Mouse (Mus musculus): ENCODE data around the gene Ccl17. TPM values are rescaled to one million over a fixed set of nuclear protein-coding genes. Genes with fewer than 3 reads are reported as not detected.

Ccl17 gene
- total RNA-seq, 2 experiments from 2014 or later, result not detected

DNA sequence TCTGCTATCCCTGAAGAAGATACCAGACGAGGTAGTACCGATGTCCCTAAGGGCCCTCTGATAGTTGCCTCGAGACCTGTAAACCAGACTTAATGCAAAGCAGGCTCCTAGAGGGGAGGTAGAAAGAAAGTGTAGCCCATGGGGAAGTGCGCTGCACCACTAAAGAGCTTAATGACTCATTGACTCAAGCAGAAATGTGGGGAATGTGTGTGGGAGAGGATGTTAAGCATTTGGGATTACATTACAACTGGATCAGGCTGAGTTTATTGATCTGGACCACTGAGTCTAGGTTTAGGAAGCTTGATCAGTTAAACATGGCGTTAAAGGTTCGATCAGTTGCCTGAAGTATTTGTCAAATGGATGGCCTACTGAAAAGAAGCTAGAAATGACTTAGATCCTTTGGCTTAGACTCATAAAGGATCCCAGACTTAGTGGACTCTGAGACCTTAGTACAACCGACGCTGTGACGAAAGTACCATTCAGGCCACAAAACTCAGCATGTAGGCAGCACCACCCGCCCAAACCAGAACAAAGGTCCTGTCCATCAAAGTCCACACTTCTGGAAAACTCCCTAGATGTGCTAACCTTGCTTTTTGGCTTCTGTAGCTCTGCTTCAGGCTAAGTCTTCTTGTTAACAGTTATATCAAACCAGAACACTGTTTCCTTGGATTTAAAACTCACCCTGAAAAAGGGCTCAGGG, 20.8 kb upstream of the Ccl17 start:
- no peak for DNase-seq

- no peak for DNase-seq
These were observed 15.9 kb upstream of the Ccl17 start for GRCm38 (mm10) chr8:94794368-94794767.

- no peak for DNase-seq
These were observed 15.5 kb upstream of the Ccl17 start for GRCm38 (mm10) chr8:94794782-94795181.

DNA sequence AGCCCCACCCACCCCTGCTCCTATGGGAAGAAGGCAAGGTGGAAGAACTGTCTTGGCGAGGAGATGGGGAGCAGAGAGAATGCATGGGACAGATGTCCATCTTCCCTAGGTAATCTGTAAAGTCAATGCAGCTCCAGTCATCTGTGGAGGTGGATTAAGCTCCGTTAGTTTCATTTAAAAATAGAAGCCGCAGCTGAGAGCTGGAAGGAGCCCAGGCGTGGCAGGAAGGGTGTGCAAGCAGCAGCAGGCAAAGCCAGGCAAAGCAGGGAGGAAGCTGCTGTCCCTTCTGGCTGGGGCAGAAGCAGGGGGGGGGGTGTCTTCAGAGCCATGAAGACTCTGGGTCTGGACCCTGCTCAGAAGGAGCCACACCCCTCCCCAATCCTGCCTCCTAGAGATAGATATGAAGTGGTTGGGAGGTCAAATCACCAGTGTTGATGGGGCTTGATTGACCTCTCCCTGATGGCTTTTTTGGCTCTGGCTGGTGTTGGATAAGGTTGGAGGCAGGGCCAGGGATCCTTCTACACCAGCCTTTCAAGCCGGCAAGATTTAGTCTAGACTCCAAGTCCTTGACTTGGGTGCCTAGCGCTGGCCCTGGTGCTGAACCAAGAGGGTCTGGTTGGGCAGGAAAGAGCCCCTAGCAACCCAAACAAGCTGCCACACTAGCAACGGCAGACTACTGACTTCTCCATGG, 9.8 kb upstream of the Ccl17 start:
- no peak for DNase-seq

DNA sequence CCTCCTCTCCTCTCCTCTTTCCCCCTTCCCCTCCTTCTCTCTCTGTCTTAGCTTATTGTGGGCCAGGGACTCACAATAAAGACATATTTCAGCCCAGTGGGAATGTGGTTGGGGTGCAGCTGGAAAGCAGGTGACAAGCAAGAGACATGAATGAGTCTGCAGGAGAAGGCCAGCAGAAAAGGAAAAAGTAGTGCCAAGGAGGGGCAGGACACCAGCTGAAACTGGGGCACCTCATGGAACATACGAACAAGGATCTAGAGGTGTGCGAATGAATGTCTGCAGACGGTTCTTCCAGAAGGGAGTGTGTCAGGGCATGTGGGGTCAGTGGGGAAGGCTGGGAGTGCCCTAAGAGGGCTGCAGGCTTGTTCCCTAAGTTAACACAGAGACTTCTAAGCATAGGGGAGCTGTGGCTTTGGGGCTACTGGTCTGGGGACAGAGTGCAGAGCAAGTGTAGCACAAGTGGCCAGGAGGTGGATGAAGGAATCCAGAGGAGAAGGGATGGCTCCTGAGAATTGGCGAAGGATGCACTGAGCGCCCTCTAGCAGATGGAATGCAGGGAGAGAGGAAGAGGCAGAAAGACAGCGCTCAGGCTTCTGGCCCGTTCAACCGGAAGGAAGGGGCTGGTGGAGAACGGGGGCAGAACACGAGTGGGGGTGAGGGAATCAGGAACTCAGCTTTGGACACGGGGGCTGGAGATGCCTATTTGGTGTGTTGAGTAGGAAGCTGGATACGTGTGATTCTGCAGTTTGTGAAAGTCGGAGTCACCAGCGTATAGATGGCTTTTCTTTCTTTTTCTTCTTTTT, 8.8 kb upstream of the Ccl17 start:
- DNase-seq, result no peak

DNA sequence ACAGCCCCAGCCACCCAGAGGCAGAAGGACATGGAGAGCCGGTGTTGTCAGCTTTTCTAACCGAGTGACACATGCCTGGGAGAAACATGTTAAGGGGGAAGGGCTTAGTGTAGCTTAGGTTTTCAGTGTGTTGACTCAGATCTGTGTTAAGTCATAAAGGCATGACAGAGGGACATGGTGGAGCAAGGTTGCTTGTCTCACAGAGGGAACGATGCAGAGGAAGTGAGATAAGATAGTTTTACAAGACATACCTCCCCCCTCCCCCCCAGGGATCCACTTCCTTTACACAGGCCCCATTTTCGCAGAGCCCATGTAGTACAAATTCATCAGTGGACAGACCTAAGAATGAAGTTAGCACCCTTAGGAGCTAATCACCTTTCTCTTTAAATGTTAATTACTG, 7.9 kb upstream of the Ccl17 start:
- no peak for DNase-seq

- DNase-seq, result no peak
These were observed 6.7 kb upstream of the Ccl17 start for GRCm38 (mm10) chr8:94803551-94803950.

GRCm38 (mm10) chr8:94804546-94805340, 5.5 kb upstream of the Ccl17 start:
- DNase-seq, result no peak

GRCm38 (mm10) chr8:94805811-94806210, 4.4 kb upstream of the Ccl17 start:
- DNase-seq, result no peak

- DNase-seq, result no peak
These were observed 2.7 kb upstream of the Ccl17 start for GRCm38 (mm10) chr8:94807506-94807905.

DNA sequence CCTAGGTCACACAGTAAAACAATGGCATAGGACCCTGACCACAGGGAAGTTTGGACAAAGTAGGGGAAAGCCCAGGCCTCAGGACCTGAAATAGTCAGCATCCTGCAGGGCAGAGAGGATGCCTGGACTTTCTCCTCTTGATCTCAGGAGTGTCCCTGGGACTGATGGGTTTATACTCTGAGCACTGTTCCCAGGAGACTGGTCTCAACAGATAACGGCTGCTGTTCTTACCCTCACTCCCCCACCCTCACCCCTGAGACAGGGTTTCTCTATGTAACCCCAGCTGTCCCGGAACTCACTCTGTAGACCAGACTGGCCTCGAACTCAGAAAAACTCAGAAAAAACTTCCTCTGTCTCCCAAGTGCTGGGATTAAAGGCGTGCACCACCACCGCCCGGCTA, 1.9 kb upstream of the Ccl17 start:
- DNase-seq, result no peak

DNA sequence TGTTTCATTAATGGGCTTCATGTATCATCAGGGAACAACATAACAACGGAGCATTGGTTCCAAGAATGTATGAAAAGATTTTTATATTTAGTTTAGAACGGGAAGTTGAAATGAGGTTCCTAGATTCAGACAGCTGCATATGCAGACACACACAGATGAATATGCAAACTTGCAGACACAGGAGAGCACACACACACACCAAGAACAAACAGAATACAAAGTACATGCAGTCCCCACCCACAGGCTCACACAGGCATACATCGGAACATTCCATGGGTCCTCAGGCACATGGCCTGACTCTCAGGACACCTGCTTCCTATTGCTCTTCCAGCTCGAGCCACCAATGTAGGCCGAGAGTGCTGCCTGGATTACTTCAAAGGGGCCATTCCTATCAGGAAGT, 602 bp downstream of the Ccl17 start:
- DNase-seq, result no peak

GRCm38 (mm10) chr8:94811654-94812053, 1.4 kb downstream of the Ccl17 start:
- DNase-seq, result no peak

GRCm38 (mm10) chr8:94812645-94813098, 2.4 kb downstream of the Ccl17 start:
- peak; percentile 57 for DNase-seq

DNA sequence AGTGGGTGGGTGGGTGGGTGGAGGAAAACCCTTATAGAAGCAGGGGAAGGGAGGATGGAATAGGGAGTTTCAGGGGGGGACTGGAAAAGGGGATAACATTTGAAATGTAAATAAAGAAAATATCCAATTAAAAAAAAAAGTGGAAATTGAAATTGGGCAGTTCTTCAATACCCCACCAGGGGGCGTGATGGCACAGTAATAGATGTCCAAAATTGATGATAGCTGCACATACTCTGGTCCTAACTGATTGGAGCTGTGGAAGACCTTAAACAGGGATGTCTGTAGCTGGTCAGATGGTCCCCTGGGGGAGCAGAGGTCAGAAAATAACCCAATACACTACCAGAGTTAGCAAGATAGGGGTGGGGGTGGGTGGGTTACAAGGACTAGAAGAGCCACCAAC, 4.3 kb downstream of the Ccl17 start:
- DNase-seq, result no peak

- no peak for DNase-seq
These were observed 7.7 kb downstream of the Ccl17 start for GRCm38 (mm10) chr8:94817933-94818332.

DNA sequence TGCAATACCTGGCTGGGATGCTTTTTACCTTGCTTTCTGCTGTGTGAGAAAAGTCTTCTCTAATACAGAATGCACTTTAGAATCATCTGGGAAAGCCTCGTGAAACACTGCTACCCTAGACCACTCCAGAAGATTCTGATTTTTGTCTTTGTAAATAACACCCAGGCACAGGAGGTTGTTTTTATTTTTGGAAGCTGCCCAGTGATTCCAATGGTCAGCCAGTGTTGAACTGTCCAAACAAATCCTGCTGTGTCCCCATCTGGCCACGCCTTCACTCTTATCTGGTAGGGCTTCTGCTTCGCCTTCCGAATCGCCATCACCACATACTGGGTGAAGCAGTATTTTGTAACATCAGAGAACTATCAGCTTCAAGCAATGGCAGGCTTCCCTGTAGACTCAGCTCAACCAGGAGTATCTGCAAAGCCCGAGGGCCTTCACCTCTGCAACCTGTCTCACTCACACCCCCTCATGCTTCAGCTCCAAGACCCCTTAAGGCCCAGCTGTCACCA, 9.5 kb downstream of the Ccl17 start:
- no peak for DNase-seq

- no peak for DNase-seq
These were observed 10.3 kb downstream of the Ccl17 start for GRCm38 (mm10) chr8:94820553-94820952.

DNA sequence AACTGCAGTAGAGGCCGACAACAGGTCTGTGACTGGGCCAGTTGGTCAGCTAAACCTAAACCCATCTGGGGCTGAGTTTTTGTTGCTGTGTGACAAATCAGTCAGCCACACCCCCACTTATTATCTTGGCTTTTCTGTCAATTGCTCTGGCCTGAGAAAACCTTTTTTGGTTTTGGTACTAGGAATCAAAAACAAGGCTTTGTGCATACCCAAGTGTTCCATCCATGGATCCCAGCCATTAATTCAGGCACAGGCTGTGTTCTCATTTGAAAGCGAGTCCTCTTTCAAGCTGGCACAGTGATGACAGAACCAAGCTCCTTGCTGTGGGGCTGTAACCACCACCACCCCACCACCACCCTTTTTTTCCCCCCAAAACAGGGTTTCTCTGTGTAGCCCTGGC, 11.1 kb downstream of the Ccl17 start:
- DNase-seq, result no peak

- DNase-seq, result peak; percentile 30
These were observed 12.6 kb downstream of the Ccl17 start for GRCm38 (mm10) chr8:94822637-94823560.

- DNase-seq, result no peak
These were observed 14.9 kb downstream of the Ccl17 start for GRCm38 (mm10) chr8:94825170-94825569.
